Mouse (Mus musculus) kidney, adult 8-10 months (tissue): ENCODE results near the gene Taldo1.
A peak's percentile ranks its signal among the peaks of the same experiment; 100 is the strongest.

Source experiments
- DNase-seq, 2 experiments: peaks; one replicate each; pipeline ENCODE4 v3.0.0; 2022

Taldo1 gene

DNA sequence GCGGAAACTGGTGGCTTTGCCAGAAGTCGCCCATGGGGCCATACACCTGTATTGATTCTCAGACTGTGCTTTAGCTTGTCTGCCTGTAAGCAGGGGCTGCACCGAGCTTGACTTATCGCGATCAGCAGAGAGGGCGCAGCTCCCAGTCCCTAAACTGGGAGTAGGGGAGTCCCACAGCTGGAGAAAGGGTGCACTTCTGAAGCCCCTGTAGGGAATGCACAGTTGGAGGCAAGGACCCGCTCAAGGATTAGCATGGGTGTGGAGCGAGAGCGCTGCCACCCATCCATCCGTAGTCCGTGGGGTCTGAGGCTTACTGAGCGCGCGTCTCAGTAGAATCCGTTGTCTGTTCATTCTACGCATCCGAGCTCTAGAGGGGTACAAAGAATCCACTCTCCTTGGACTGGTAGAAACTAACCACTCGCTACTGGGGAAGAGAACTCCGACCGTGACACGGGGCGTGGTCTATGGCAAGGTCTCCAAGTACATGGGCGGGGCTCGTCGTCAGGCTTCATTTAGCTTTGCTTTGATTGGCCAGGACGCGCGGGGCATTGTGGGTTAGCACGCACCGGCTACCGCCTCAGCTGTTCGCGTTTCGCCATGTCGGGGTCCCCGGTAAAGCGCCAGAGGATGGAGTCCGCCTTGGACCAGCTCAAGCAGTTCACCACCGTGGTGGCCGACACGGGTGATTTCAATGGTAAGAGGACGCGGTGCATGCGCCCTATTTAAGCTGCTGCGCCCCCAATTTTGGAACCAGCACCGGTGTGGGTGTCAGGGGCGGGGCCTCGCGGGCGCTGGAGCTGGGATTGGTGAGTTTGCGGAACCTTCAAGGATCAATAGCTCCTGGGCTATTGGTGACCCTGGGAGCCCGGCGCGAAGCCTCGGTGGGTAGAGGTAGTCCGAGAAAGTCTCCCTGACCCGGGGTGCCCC lies at the start of gene Taldo1:
TSS of gene Taldo1 (plus strand) at position 575 of the 927 bp plus-strand sequence.
- peak; percentile 97 to 98 for DNase-seq

DNA sequence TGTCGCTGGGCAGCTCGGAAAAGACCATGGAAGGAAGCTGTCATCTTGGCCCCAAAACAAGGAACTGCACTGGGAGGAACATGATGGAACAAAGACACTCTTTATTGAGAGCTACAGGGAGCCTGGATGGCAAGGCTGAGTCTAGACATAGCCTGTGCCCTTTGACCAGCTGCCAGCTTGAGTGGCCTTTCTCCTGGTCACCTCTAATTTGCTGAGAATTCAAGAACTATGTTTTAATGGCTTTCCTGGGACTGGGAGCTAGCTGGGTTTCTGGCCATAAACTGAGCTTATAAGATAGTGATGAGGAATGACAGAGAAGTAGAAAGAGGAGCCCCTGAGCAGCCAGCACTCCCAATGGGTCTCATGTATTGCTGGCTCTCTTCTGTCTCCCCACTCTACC lies 48.8 kb upstream of the Taldo1 start:
- no peak for DNase-seq

DNA sequence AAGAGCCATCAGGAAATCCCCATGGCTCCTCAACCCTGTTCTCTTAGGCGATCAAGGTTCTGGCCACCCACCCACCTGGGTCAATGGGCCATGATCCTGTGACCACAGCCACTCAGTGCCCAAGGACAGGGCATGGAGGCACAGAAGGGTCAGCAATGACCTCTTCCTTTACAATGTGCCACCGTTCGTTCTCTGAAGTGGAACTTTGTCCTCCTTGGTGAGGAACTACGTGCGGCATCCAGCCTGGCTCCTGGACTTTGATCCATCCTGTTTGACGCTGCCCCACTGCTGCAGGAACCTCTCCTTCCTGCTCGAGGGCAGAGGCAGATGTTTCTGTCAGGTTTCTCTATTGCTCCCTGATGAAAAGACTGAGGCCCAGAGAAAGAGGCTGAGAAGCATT lies 48.3 kb upstream of the Taldo1 start:
- peak; percentile 74 to 78 for DNase-seq

DNA sequence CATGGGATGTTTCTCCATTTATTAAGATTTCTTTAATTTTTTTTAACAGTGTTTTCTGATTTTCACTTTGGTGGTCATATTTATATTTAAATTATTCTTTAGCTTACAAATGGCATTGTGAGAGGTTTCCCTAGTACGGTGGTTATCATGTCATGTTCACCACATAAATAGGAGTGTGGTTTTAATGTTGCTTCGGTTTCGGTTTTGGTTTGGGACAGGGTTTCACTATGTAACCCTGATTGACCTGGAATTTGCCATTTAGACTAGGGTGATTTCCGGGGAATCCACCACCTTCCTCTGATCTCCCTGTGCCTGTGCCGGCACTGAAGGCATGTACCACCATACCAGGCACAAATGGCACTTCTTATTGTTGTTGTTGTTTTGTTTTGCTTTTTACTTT lies 47.2 kb upstream of the Taldo1 start:
- no peak for DNase-seq

DNA sequence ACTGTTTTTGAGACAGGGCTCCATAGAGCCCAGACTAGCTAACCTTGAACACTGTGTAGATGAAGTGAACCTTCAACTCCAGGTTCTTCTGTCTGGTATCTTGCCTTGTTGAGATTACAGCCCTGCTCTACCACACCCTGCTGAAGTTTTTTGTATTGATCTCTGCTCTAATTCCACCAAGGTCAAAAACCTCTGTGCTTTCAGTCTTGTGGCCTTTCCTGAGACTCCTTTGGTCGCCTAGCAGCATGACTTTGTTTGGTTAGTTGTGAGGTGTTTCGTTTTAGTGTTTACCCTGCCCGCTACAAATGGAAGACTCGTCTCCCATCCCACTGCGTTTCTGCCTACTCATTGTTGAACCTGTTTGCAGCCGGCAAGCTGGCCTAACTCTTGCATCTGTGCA lies 40.9 kb upstream of the Taldo1 start:
- no peak for DNase-seq

DNA sequence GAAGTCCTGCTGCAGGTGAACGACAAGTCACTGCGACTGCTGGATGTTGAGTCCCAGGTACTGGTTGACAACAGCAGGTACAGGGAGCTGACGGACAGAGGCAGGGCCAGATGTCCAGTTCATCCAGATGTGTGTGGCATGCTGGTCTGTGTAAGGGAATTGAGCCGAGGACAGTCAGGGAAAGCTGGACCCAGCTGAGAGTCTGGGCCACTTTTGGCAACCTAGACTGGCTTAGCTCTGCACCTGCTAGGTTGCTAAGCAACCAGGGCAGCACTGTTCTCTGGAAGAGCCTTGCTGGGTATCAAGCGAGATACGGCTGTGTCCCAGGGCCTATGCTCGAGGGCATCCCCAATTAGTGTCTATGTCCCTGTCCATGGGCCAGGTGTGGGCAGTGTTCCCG lies 36.9 kb upstream of the Taldo1 start:
- DNase-seq: no peak

DNA sequence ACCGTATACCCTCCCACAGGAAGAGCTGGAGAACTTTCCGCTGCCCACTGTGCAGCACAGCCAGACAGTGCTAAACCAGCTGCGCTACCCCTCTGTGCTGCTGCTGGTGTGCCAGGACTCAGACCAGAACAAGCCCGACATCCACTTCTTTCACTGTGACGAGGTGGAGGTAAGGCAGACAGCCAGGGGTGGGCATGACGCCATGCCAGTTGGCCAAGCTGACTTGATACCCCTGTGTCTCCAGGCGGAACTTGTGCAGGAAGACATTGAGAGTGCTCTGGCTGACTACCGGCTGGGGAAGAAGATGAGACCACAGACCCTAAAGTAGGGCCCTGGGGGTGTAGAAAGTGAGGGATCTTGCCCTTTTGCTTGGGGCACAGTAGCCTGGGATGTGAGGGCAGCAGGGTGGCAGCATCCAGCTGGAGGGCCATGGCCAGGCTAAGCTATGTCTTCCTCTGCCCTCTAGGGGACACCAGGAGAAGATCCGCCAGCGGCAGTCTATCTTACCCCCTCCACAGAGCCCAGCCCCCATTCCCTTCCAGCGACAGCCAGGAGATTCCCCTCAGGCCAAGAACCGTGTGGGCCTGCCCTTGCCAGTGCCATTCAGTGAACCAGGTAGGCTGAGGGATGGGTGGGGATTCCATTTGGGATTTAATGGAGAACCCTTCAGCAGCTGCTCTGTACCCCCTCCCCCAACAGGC lies 36.2 kb upstream of the Taldo1 start:
- no peak for DNase-seq

DNA sequence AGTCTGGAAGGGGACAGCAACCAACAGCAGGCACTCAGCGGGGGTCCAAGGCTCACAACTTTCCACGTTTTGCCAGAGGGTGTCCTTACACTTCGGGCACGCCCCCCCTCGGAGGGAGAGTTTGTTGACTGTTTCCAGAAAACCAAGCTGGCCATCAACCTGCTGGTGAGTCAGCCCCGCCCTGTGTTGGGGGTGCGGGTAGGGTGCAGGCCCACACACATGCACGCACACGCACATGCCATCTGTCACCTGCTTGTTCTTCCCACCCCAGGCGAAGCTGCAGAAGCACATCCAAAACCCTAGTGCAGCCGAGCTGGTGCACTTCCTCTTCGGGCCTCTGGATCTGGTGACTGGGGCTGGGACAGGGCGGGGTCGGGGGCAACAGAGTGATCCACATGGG lies 35.0 kb upstream of the Taldo1 start:
- no peak for DNase-seq

DNA sequence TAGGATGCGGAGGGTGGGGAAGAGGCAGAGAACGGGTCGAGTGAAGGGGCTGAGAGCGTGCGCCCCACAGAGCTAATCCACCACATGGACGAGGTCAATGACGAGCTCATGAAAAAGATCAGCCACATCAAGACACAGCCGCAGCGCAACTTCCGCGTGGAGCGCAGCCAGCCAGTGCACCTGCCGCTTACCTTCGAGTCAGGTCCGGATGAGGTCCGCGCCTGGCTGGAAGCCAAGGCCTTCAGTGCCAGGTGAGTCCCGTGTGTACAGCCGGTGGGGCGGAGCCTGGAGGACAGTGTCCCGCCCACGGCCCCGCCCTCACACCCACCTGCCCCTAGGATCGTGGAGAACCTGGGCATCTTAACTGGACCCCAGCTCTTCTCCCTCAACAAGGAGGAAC lies 30.5 kb upstream of the Taldo1 start:
- peak in 1 of 2 experiments; percentile 47 for DNase-seq

DNA sequence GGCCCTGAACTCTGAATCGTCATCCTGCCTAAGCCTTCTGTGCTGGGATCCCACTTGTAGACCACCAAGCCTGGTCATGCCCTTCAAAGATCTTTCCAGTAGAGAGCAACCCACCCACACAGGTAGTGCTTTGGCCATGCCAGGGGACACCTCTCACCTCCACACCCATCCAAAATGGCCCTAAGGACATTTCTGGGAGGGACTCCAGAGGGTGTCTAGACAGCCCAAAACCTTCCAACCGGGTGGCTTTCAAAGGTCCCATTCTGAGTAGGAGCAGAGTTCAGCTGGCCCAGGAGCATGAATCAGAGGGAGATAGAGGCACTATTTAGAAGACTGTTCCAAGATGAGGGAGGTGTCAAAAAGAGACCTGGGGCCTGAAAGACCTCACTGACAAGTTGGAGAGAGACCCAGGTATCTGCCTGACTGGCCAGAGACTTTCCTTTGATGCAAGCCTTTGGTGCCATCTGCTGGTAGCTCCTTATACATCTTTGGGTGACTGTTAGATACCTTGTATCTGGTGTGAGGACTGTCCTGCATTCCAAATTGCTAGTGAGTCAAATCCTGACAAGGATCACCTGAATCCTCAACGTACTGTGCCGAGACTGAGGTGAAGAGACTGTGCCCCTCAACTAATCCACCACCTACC lies 28.8 kb upstream of the Taldo1 start:
- peak; percentile 66 to 82 for DNase-seq

DNA sequence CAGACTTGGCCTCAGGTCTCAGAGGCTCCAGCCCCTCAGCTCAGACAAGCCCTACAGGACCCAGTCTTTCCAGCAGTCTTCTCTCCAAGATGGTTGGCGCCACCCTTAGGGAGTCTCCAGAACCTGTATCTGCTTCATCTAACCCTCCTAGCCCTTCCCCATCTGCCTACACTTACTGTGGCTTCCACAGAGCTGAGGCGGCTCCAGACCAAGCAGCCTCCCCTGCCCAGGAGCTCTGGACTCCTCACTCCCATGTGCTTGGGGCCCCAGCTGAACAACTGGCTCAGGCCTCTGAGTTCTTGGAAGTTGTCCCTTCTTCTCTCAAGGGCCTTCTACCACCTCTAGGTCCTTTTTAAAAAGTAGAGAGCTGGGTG lies 28.3 kb upstream of the Taldo1 start:
- DNase-seq: no peak

DNA sequence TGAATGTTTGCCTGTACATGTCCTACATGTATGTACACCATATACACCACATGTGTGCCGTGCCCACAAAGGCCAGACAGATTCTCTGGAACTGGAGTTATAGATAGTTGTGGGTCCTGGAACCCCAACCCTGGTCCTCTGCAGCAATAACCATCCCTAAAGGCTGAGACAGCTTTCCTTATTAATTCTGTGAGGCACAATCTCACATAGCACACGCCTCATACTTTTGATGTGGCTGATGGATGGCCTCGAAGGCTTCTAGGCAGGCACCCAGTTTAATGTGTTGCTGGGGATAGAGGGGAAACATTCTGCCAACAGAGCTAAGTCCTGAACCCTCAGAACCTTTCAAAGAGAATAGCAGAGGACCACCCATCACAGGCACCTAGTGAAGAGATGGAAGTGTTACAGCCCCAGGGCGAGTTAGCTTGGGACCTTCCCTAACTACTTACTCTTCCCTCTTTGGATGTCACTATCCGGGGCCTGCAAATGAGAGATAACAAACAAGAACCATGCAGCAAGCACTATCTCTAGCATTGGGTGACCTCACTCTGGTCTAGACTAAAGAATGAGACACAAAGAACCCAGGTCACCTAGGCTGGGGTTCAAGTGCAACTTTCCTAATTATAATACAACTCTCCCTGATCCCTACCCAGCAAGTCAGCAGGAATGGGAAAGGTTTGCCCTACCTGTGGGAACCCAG lies 27.5 kb upstream of the Taldo1 start:
- no peak for DNase-seq

DNA sequence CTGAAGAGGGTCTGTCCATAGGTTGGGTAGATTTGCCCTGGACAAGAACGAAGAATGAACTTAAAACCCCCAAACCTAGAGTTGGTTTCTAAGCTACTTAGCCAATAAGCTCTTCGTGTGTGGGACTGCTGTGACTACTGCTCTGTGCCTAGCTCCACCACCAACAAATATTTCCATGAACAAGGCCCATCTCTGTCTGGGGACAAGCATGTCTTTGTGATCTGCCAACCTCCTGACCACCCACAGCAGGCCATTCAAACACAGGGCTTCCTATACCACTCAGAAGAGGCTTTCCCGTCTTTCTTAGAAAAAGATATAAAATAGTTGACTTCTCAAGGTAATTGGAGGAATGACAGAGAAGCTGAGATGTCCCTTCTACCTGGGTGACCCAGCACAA lies 27.0 kb upstream of the Taldo1 start:
- DNase-seq: no peak

DNA sequence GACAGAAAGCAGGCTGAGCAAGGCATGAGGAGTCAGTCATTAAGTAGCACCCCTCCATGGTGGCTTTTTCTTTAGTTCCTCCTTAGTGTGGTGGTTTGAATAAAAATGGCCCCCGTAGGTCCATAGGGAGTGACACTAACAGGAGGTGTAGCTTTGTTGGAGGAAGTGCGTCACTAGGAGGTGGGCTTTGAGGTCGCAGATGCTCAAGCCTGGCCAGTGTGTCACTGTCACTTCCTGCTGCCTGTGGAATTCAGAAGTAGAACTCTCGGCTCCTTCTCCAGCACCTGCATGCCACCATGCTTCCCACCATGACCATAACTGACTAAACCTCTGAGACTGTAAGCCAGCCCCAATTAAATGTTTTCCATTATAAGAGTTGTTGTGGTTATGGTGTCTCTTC lies 24.6 kb upstream of the Taldo1 start:
- no peak for DNase-seq

DNA sequence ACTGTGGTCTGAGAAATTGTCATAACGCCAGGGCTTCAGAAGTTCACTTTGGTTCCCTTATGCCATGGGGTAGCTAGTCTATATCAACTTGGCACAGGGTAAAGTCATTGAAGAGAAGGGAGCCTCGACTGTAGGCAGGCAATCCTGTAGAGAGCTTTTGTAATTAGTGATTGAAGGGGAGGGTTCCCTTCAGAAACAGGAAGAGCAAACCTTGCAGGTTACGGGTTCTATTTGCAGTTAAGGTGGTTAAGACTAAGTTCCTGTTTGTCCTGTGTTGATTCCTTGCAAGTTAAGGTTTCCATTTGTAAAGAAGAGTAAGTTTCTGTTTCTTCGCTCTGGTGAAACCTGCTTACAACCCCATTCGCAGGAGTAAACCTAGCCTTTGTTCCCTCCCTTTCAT lies 22.1 kb upstream of the Taldo1 start:
- no peak for DNase-seq

DNA sequence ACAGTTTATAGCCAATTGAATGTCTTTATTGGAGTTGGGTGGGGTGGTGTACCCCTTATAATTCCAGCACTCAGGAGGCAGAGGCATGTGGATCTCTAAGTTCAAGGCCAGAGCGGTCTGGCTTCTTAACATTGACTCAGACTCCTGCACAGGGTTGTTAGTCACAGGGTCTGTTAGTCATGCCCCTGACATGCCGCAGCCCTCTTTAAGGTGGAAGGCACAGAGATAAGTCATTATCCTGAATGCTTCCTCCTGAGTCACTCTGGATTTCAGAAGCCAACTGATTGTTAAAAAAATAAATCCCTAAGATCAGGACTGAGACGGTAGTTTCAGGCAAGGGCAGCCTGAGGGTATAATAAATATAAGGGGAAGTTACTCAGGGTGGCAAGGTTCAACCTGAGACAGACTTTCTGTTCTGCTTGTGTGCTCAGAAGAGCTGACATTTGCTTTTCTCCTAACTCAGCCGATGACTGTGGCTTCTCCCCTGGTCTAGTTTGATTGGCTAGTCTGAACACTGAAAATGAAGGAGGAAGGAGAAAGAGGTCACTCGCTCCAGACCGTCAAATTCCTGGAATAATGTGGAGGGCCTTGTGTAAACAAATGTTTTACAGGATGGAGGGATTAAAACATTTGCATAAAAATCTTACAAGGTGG lies 19.9 kb upstream of the Taldo1 start:
- DNase-seq: no peak

DNA sequence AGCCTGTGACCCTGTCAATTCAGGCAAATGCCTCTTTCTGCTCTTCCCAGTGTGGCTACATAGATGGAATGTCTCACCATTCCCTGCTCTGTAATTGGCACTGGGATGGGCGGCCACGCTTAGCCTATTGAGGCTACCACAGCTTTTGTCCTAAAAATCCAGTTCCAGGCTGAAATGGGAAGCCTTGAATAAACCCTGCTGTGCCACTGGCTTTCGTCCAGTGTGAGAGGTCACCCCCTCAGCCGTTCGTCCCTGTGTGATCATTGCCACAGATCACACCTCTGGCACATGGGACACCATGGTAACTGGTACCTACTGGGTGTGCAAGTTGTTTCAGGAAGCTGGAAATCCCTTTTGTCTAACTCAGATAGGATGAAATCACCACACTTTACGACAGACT lies 18.4 kb upstream of the Taldo1 start:
- DNase-seq: no peak

DNA sequence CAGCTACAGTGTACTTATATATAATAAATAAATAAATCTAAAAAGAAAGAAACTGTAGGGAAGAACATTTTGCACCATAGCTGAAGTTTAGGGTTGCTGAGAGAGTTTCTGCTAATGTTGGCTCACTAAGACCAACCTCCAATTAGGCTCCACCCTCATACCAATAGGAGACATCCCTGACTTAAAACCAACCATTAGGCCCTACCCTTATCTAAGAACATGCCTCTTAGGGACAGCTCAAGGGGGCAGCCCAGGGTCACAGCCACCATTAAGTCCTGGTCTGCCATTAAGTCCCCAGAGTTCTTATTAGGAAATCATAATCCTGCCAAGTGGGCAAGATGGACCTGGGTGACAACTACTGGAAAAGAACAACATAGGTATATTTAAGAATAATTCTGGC lies 17.6 kb upstream of the Taldo1 start:
- no peak for DNase-seq

DNA sequence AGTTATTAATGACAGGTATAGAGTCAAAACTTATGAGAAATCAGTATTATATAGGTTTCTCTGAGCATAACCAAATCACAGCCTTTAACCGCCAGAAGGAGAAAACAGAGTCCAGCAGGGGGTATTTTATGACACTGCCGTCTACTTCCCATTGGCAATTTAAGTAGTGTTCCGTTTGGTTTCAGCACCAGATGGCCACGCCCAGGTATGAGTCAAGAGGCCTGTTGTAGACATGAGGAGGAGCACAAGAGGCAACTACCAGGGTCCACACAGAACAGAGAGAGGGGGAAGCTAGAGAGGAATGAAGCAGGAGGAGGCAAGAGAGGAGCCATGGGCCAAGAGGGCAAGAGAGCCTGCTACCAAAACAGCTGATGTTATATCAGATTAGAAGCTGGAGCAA lies 12.4 kb upstream of the Taldo1 start:
- DNase-seq: no peak

DNA sequence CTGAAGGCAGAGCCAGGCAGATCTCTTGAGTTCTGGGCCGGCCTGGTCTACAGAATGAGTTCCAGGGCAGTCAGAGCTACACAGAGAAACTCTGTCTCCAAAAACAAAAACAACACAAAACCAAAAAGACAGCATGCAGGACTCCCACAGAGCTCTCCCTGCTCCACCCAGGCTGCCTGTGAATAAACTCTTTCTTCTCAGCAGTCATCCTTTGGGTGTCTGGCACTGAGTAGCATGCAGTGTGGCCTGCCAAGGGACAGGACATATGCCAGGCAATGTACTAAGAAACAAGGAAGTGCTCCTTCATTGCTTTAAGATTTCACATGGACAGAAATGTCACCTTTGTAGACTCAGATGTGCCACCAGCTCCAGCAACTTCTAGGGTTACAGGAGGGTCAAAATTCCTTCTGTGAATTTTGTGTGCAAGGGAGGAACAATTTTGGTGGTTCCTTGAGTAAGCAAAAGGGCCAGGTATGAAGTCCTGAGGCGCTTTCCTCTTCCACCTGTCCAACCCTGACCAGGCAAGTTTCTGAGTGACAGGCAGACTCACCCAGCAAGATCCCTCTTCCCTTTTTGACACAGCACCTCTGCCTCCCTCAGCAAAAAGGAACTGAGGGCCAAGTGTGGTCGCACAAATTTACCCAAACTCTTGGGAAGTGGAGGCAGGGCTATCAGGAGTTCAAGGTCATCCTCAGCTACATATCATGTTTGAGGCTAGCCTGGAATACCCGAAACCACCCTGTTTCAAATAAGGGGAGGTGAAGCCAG lies 10.7 kb upstream of the Taldo1 start:
- DNase-seq: no peak

DNA sequence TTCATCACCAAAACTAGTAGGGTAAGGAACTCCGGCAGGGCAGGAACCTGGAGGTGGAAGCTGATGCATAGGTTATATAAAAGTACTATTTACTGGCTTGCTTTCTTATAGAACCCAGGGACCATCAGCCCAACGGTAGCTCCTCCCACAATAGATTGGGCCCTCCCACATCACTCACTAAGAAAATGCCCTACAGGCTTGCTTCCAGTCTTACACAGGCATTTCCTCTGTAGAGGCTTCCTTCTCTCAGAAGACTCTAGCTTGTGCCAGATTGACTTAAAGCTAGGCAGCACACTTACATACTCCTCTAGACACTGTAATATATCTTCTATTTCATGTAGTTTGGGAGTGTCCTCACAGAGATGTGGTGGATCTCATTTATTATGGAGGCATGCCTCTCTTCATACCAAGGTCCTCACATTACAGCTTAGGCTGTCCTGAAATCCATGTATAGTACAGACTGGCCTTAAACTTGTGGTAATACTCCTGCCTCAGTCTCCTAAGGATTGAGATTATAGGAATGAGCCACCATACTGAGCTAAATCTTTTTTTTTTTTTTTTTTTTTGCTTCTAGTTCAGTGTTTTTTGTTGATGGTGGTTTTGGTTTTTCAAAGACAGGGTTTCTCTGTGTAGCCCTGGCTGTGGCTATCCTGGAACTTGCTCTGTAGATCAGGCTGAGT lies 4.1 kb upstream of the Taldo1 start:
- no peak for DNase-seq
